Comparison of ENCODE assay signal across 24 mouse cellular contexts in the genomic region with DNA sequence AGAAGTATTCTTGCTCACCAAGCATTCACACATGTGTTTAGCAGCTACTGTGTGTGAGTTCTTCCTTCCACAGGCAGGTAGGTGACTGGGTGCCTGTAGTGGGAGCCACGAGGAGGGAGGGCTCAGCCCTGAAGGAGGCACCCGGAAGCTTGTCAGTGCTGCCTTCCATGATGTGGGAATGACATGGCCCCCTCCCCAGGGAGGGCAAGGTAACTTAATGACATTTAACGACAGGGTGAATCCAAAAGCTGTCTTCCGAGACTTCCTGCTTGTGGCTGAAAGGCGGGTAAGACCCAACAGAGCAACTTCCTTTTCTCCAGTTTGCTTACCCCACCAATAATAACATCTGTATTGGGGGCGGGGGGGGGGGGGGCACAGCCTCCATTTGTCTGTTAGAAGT. TPM values are rescaled to one million over a fixed set of nuclear protein-coding genes. Genes with fewer than 3 reads are reported as not detected.
A peak's percentile ranks its signal among the peaks of the same experiment; 100 is the strongest.
DNase-seq lines count a peak whose midpoint lies in the region; ATAC-seq and TF ChIP-seq lines count a peak whose summit lies in the region.
"Had no signal": no experiment of that assay in that cellular context is flagged by ENCODE, and none has a peak within 500 bp of the region (broad histone marks: within the 10 kb centered on the region; RNA-seq: fewer than 3 reads in every experiment).

No protein-coding gene starts in this region.

- no peak for ATAC-seq in heart, embryonic 16.5 days (replicated peaks; ENCODE audit: extremely low read depth, insufficient read depth, low FRiP score)
- ATAC-seq in megakaryocyte, adult 5-6 weeks (ENCODE audit: poor library complexity, severe bottlenecking) = peak; percentile 52
- no peak for ATAC-seq in stomach, postnatal 0 days (ENCODE audit: low FRiP score, low TSS enrichment)
- ATAC-seq: forebrain, postnatal 0 days; hindbrain, postnatal 0 days had no signal

- peaks cover 10% of the 10 kb centered on the region for H3K36me3 ChIP-seq in heart, embryonic 16.5 days (ENCODE audit: control insufficient read depth, insufficient read depth)
- no peaks in the 10 kb centered on the region for H3K36me3 ChIP-seq in heart, adult 2 months (ENCODE audit: control insufficient read depth, insufficient read depth, low read length)
- peaks cover 5% of the 10 kb centered on the region; the same call in 1 of the 2 replicates for H3K36me3 ChIP-seq in stomach, postnatal 0 days (ENCODE audit: control insufficient read depth, insufficient read depth, low read length)

- no peak overlapping the region for H3K4me3 ChIP-seq in heart, embryonic 16.5 days (ENCODE audit: low read length)
- H3K4me3 ChIP-seq in heart, adult 2 months = no peak overlapping the region
- no peak overlapping the region for H3K4me3 ChIP-seq in stomach, postnatal 0 days (ENCODE audit: low read depth, low read length)
- H3K4me3 ChIP-seq: heart, embryonic 13.5 days; limb, embryonic 15.5 days had no signal

- H3K4me2 ChIP-seq in heart, embryonic 16.5 days (ENCODE audit: low read depth, low read length) = no peak overlapping the region
- no peak overlapping the region for H3K4me2 ChIP-seq in stomach, postnatal 0 days (replicated peaks; ENCODE audit: low read depth)
- H3K4me2 ChIP-seq: heart, embryonic 13.5 days; limb, embryonic 15.5 days; lung, embryonic 14.5 days; midbrain, embryonic 11.5 days had no signal

- H3K27me3 ChIP-seq in heart, embryonic 16.5 days (ENCODE audit: control insufficient read depth, insufficient read depth, low read length) = no peaks in the 10 kb centered on the region
- no peaks in the 10 kb centered on the region for H3K27me3 ChIP-seq in heart, adult 2 months (ENCODE audit: control insufficient read depth, insufficient read depth, low read length)
- H3K27me3 ChIP-seq in stomach, postnatal 0 days (ENCODE audit: control insufficient read depth, insufficient read depth, low read length) = no peaks in the 10 kb centered on the region
- H3K27me3 ChIP-seq: heart, embryonic 13.5 days; limb, embryonic 15.5 days had no signal

- DNase-seq in heart, adult 2 months = no peak
- DNase-seq in B cell, adult 2 months = peak; percentile 31 to 41
- DNase-seq in thymus, postnatal 0 days (ENCODE audit: low spot score) = peak; percentile 65
- no peak for DNase-seq in adrenal gland, postnatal 10 days
- DNase-seq in stomach, postnatal 0 days (ENCODE audit: low spot score) = no peak
- DNase-seq in neural tube, embryonic 10.5 days (ENCODE audit: extremely low spot score, low spot score) = no peak
- DNase-seq: cerebellum, adult 11 months; cerebellum, postnatal 14 days; embryo, embryonic 11 days; forebrain, postnatal 0 days; heart, adult 11 months; heart, postnatal 36 days; kidney, adult 18-20 months; kidney, postnatal 10 days; lung, embryonic 14.5 days; lung, postnatal 36 days; right cerebral cortex, postnatal 14 days; spleen, adult 18-20 months had no signal

- intact Hi-C loops in heart, adult 2 months (cut with DNase I) = loop anchor here (5.0 to 10.0 kb wide), 2 partner anchors 147 to 194 kb away; no protein-coding TSS in a partner anchor

- no peak for TF ChIP-seq POLR2A in heart, adult 2 months (IDR thresholded peaks at IDR 0.05; ENCODE audit: insufficient read depth, low read depth, low read length)

- no peaks in the 10 kb centered on the region for H3K9me3 ChIP-seq in heart, embryonic 16.5 days (replicated peaks; ENCODE audit: control insufficient read depth, low read length)
- no peaks in the 10 kb centered on the region for H3K9me3 ChIP-seq in stomach, postnatal 0 days (ENCODE audit: control insufficient read depth, low read length)
- H3K9me3 ChIP-seq: heart, embryonic 13.5 days; limb, embryonic 15.5 days had no signal

- H3K9ac ChIP-seq in heart, embryonic 16.5 days (ENCODE audit: low read length) = no peak overlapping the region
- no peak overlapping the region for H3K9ac ChIP-seq in heart, adult 2 months (ENCODE audit: low read depth, low read length)
- no peak overlapping the region for H3K9ac ChIP-seq in stomach, postnatal 0 days (ENCODE audit: low read length)
- H3K9ac ChIP-seq: forebrain, postnatal 0 days; heart, embryonic 13.5 days; limb, embryonic 15.5 days; lung, embryonic 14.5 days had no signal

- WGBS in heart, embryonic 16.5 days = 51% methylated on average over 6 of the region's 6 CpGs
- WGBS in heart, adult 2 months = 42% methylated on average over 6 of the region's 6 CpGs
- 60% methylated on average over 6 of the region's 6 CpGs for WGBS in stomach, postnatal 0 days

- TF ChIP-seq EP300 in heart, adult 2 months (IDR thresholded peaks at IDR 0.05; ENCODE audit: insufficient read depth, low read depth, low read length) = no peak
- TF ChIP-seq EP300 in stomach, postnatal 0 days (optimal IDR thresholded peaks at IDR 0.05) = no peak

- peaks cover 21% of the 10 kb centered on the region for H3K4me1 ChIP-seq in heart, embryonic 16.5 days (ENCODE audit: control insufficient read depth, insufficient read depth, low read length)
- peaks cover 7% of the 10 kb centered on the region for H3K4me1 ChIP-seq in heart, adult 2 months (ENCODE audit: control insufficient read depth, insufficient read depth, low read length)
- peaks cover 9% of the 10 kb centered on the region for H3K4me1 ChIP-seq in stomach, postnatal 0 days (replicated peaks; ENCODE audit: control insufficient read depth, insufficient read depth)

- H3K79me2 ChIP-seq in heart, adult 2 months (replicated peaks; ENCODE audit: control insufficient read depth, insufficient read depth, low read length) = no peaks in the 10 kb centered on the region

- peak overlapping the region; percentile 27; the same call in 1 of the 2 replicates for H3K27ac ChIP-seq in heart, embryonic 16.5 days (ENCODE audit: low read length)
- H3K27ac ChIP-seq in heart, adult 2 months = no peak overlapping the region
- no peak overlapping the region for H3K27ac ChIP-seq in stomach, postnatal 0 days (replicated peaks)
- H3K27ac ChIP-seq: heart, embryonic 13.5 days; hindbrain, postnatal 0 days had no signal

- TF ChIP-seq CTCF in heart, adult 2 months (IDR thresholded peaks at IDR 0.05) = no peak
- TF ChIP-seq CTCF in stomach, postnatal 0 days (IDR thresholded peaks at IDR 0.05; ENCODE audit: low read depth) = no peak

RNA-seq across cellular contexts. Expression of gene Foxp4, which starts 23.7 kb away (rescaled TPM):
- polyA plus RNA-seq in heart, embryonic 16.5 days (2015; fragmentation: Nextera tagmentation; extraction: Ambion mirVana) = 6.5 and 6.6 TPM in 2 replicates
- total RNA-seq in heart, adult 2 months (2021) = 10 to 100 TPM; 10.0 to 11.7 TPM
- polyA plus RNA-seq in heart, adult 2 months (2012; rRNA removed) = 10.2 and 13.7 TPM in 2 replicates
- 7.1 and 8.8 TPM in 2 replicates for total RNA-seq in megakaryocyte, adult 5-6 weeks (2015)
- total RNA-seq in megakaryocyte, adult 5-6 weeks (2017) = 1.1 and 2.2 TPM in 2 replicates
- 18.0 TPM in 2 replicates for polyA plus RNA-seq in thymus, postnatal 0 days (2015; fragmentation: Nextera tagmentation; extraction: Ambion mirVana)
- total RNA-seq in adrenal gland, postnatal 10 days (2021) = 10 to 100 TPM; 24.8 to 25.6 TPM
- 14.6 and 17.9 TPM in 2 replicates for polyA plus RNA-seq in stomach, postnatal 0 days (2015; fragmentation: Nextera tagmentation; extraction: Ambion mirVana)

Comparison
In these comparisons a context has a peak if more than half of its experiments do, and no peak if none do; other contexts are left out.
1. DNase-seq: peak in B cell, adult 2 months (2 of 2) and thymus, postnatal 0 days (single experiment); none in heart, adult 2 months (0 of 2), adrenal gland, postnatal 10 days (single experiment), stomach, postnatal 0 days (single experiment) and neural tube, embryonic 10.5 days (single experiment).